Mouse (Mus musculus): ENCODE data around the gene Dnmt1. TPM values are rescaled to one million over a fixed set of nuclear protein-coding genes. Genes with fewer than 3 reads are reported as not detected.
A peak's percentile ranks its signal among the peaks of the same experiment; 100 is the strongest.

The Dnmt1 gene
- polyA plus RNA-seq, 1 experiment, result 21.7 TPM

GRCm38 (mm10) chr9:20891339-20892103 is 68.2 kb downstream of the Dnmt1 start:
- 77% methylated on average over 26 of the region's 26 CpGs for WGBS
- no peak for TF ChIP-seq POLR2A (IDR thresholded peaks at IDR 0.05; ENCODE audit: low read depth, low read length)
- no peak for TF ChIP-seq CTCF (IDR thresholded peaks at IDR 0.05; ENCODE audit: extremely low read depth, insufficient read length, insufficient replicate concordance, low read depth, low read length)
- Histone ChIP-seq H3K36me3 (ENCODE audit: control insufficient read depth, insufficient read depth, low read length) (peaks cover 58% of the 10 kb centered on the region), H3K27me3 (ENCODE audit: control insufficient read depth, insufficient read depth, low read length) (no peaks in the 10 kb centered on the region), H3K4me3 (ENCODE audit: low read depth, low read length) (no peak overlapping the region), H3K27ac (ENCODE audit: insufficient read depth, low read depth, low read length) (no peak overlapping the region), H3K4me1 (ENCODE audit: control insufficient read depth, insufficient read depth, insufficient read length, low read length) (peaks cover 2% of the 10 kb centered on the region; the same call in 1 of the 2 replicates)

DNA sequence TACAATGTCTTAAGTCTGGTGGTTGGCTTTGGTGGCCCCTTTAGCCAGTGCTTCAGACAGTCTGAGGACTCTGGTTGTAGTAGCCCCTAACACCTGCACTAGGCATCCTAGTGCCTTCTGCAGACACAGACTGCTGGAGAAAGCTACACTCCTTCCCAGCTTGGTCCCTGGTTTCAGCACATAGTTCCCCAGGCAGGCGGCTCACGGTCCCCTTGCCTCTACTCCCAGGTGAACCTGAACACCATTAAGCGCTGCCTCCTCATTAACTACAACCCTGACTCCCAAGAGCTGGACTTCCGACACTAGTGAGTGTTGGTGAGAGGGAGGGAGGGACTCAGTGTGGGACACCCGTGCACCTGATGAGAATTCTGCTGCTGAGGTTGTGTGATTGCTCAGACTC is 69.3 kb downstream of the Dnmt1 start:
- no peak overlapping the region for H3K4me3 ChIP-seq (ENCODE audit: low read depth, low read length)
- WGBS, result 86% methylated on average over 5 of the region's 5 CpGs
- no peak for TF ChIP-seq CTCF (IDR thresholded peaks at IDR 0.05; ENCODE audit: extremely low read depth, insufficient read length, insufficient replicate concordance, low read depth, low read length)
- no peak for TF ChIP-seq POLR2A (IDR thresholded peaks at IDR 0.05; ENCODE audit: low read depth, low read length)
- peaks cover 49% of the 10 kb centered on the region for H3K36me3 ChIP-seq (ENCODE audit: control insufficient read depth, insufficient read depth, low read length)
- H3K4me1 ChIP-seq (ENCODE audit: control insufficient read depth, insufficient read depth, insufficient read length, low read length), result peaks cover 2% of the 10 kb centered on the region; the same call in 1 of the 2 replicates
- H3K27me3 ChIP-seq (ENCODE audit: control insufficient read depth, insufficient read depth, low read length), result no peaks in the 10 kb centered on the region
- no peak overlapping the region for H3K27ac ChIP-seq (ENCODE audit: insufficient read depth, low read depth, low read length)

GRCm38 (mm10) chr9:20889185-20890141 is 70.2 kb downstream of the Dnmt1 start:
- no peak overlapping the region for H3K27ac ChIP-seq (ENCODE audit: insufficient read depth, low read depth, low read length)
- 71% methylated on average over 29 of the region's 29 CpGs for WGBS
- H3K36me3 ChIP-seq (ENCODE audit: control insufficient read depth, insufficient read depth, low read length), result peaks cover 40% of the 10 kb centered on the region
- peaks cover 2% of the 10 kb centered on the region; the same call in 1 of the 2 replicates for H3K4me1 ChIP-seq (ENCODE audit: control insufficient read depth, insufficient read depth, insufficient read length, low read length)
- H3K4me3 ChIP-seq (ENCODE audit: low read depth, low read length), result peak overlapping the region; percentile 26
- H3K27me3 ChIP-seq (ENCODE audit: control insufficient read depth, insufficient read depth, low read length), result no peaks in the 10 kb centered on the region
- TF ChIP-seq POLR2A (IDR thresholded peaks at IDR 0.05; ENCODE audit: low read depth, low read length), result no peak
- TF ChIP-seq CTCF (IDR thresholded peaks at IDR 0.05; ENCODE audit: extremely low read depth, insufficient read length, insufficient replicate concordance, low read depth, low read length), result no peak

DNA sequence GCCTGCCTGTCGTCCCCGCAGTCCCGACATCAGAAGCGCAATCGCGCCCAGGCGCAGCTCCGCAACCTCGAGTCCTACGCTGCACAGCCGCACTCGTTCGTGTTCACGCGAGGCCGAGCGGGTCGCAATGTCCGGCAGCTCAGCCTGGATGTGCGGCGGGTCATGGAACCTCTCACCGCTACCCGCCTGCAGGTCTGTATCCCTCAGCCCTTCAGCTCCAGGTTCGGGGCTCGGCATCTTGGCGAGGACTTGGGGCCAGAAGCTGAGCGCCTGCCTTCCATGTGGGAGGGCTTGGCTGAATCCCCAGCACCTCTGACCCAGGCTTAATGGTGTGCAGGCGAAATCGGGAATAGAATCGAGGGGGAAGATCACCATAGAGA is 71.3 kb downstream of the Dnmt1 start:
- WGBS, result under 1% methylated on average over 30 of the region's 30 CpGs
- H3K4me1 ChIP-seq (ENCODE audit: control insufficient read depth, insufficient read depth, insufficient read length, low read length), result peaks cover 2% of the 10 kb centered on the region; the same call in 1 of the 2 replicates
- H3K27me3 ChIP-seq (ENCODE audit: control insufficient read depth, insufficient read depth, low read length), result no peaks in the 10 kb centered on the region
- H3K36me3 ChIP-seq (ENCODE audit: control insufficient read depth, insufficient read depth, low read length), result peaks cover 29% of the 10 kb centered on the region
- H3K27ac ChIP-seq (ENCODE audit: insufficient read depth, low read depth, low read length), result no peak overlapping the region
- H3K4me3 ChIP-seq (ENCODE audit: low read depth, low read length), result peak overlapping the region; percentile 95
- TF ChIP-seq POLR2A (IDR thresholded peaks at IDR 0.05; ENCODE audit: low read depth, low read length), result no peak
- no peak for TF ChIP-seq CTCF (IDR thresholded peaks at IDR 0.05; ENCODE audit: extremely low read depth, insufficient read length, insufficient replicate concordance, low read depth, low read length)

GRCm38 (mm10) chr9:20887704-20888385 is 71.8 kb downstream of the Dnmt1 start, which contains the start of gene Ppan:
Ppan (plus strand) TSS chr9:20888175.
- WGBS, result under 1% methylated on average over 43 of the region's 43 CpGs
- peaks cover 29% of the 10 kb centered on the region for H3K36me3 ChIP-seq (ENCODE audit: control insufficient read depth, insufficient read depth, low read length)
- H3K4me1 ChIP-seq (ENCODE audit: control insufficient read depth, insufficient read depth, insufficient read length, low read length), result peaks cover 2% of the 10 kb centered on the region; the same call in 1 of the 2 replicates
- TF ChIP-seq CTCF (IDR thresholded peaks at IDR 0.05; ENCODE audit: extremely low read depth, insufficient read length, insufficient replicate concordance, low read depth, low read length), result no peak
- peak; percentile 76 for TF ChIP-seq POLR2A (IDR thresholded peaks at IDR 0.05; ENCODE audit: low read depth, low read length)
- no peaks in the 10 kb centered on the region for H3K27me3 ChIP-seq (ENCODE audit: control insufficient read depth, insufficient read depth, low read length)
- peak within 1 kb of the TSS; percentile 75 for H3K27ac ChIP-seq (ENCODE audit: insufficient read depth, low read depth, low read length)
- H3K4me3 ChIP-seq (ENCODE audit: low read depth, low read length), result peak within 1 kb of the TSS; percentile 95

GRCm38 (mm10) chr9:20887191-20887590 is 72.5 kb downstream of the Dnmt1 start:
- peaks cover 26% of the 10 kb centered on the region for H3K36me3 ChIP-seq (ENCODE audit: control insufficient read depth, insufficient read depth, low read length)
- H3K27me3 ChIP-seq (ENCODE audit: control insufficient read depth, insufficient read depth, low read length), result no peaks in the 10 kb centered on the region
- peaks cover 2% of the 10 kb centered on the region; the same call in 1 of the 2 replicates for H3K4me1 ChIP-seq (ENCODE audit: control insufficient read depth, insufficient read depth, insufficient read length, low read length)
- TF ChIP-seq POLR2A (IDR thresholded peaks at IDR 0.05; ENCODE audit: low read depth, low read length) (no peak), CTCF (IDR thresholded peaks at IDR 0.05; ENCODE audit: extremely low read depth, insufficient read length, insufficient replicate concordance, low read depth, low read length) (no peak)
- no peak overlapping the region for H3K4me3 ChIP-seq (ENCODE audit: low read depth, low read length)
- 93% methylated on average over 6 of the region's 6 CpGs for WGBS
- H3K27ac ChIP-seq (ENCODE audit: insufficient read depth, low read depth, low read length), result no peak overlapping the region
